Mouse (Mus musculus): ENCODE data around the gene Acox3.

GRCm38 (mm10) chr5:35623831-35624230, 41.0 kb downstream of the Acox3 start:
- no peak for TF ChIP-seq CTCF (conservative IDR thresholded peaks at IDR 0.05; ENCODE audit: insufficient read depth, insufficient read length, low read depth, low read length)
- TF ChIP-seq POLR2A (IDR thresholded peaks at IDR 0.05; ENCODE audit: low read depth, low read length), result no peak
